Mouse (Mus musculus): ENCODE measurements at regions not wholly inside any gene's neighbourhood (a gene's known extent, or its start where the extent isn't known, plus 50 kb on each side); places are given as distances from the start of the nearest gene placed in this dataset.

DNA sequence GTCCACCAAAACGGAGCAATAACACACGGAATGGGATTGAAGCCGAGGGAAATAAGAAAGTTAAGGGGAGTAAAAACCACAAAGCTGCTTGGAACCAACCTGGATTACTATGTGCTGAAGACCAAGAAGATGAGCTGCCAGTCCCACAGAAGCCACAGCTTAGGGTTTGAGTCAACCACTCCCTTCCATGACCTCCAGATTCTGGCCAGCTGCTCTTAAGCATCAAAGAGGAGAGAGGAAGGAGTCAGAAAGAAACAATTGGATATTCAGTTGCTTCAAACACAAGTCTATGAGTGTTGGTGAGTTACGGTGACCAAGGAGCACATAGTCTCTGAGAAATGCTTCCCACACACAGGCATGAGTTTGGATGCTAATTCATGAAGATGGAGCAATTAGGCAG, 99.7 kb upstream of the Egflam start:
- no peak overlapping the region for H3K4me3 ChIP-seq (replicated peaks; ENCODE audit: control insufficient read depth, low read depth, low read length)
- H3K27ac ChIP-seq (ENCODE audit: control insufficient read depth, insufficient read depth, low read depth, low read length, poor library complexity): no peak overlapping the region
- TF ChIP-seq CTCF (IDR thresholded peaks at IDR 0.05; ENCODE audit: control insufficient read depth, insufficient read depth, low read length) (no peak), POLR2A (IDR thresholded peaks at IDR 0.05; ENCODE audit: borderline replicate concordance, control insufficient read depth, low read depth, low read length) (no peak)
- H3K4me1 ChIP-seq (ENCODE audit: control insufficient read depth, insufficient read depth, low read length): no peaks in the 10 kb centered on the region
- WGBS: 86% methylated on average over 4 of the region's 4 CpGs

DNA sequence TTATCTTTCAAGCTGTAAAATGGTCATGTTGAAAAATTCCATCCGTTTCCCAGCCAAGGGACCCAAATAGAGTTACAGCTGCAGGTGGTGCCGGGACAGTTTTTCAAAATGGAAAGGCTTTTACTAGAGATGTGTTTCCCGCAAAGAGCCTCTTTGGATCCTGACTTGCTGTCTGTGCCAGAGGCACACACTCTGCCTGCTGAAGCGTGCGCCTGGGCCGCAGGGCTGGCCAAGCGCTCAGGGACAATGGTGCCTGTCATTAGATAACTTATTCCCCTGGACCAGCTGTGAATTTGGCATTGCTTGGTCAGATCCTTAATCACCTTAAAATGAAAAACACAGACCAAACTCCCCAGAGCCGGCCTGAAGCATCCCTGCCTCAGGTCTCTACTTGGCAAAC, 110.3 kb upstream of the Egflam start:
- Histone ChIP-seq H3K27ac (ENCODE audit: control insufficient read depth, insufficient read depth, low read depth, low read length, poor library complexity) (no peak overlapping the region), H3K4me1 (ENCODE audit: control insufficient read depth, insufficient read depth, low read length) (no peaks in the 10 kb centered on the region), H3K4me3 (replicated peaks; ENCODE audit: control insufficient read depth, low read depth, low read length) (no peak overlapping the region)
- no peak for TF ChIP-seq POLR2A (IDR thresholded peaks at IDR 0.05; ENCODE audit: borderline replicate concordance, control insufficient read depth, low read depth, low read length)
- no peak for TF ChIP-seq CTCF (IDR thresholded peaks at IDR 0.05; ENCODE audit: control insufficient read depth, insufficient read depth, low read length)
- WGBS: 81% methylated on average over 8 of the region's 8 CpGs

- Histone ChIP-seq H3K27ac (ENCODE audit: control insufficient read depth, insufficient read depth, low read depth, low read length, poor library complexity) (no peak overlapping the region), H3K4me1 (ENCODE audit: control insufficient read depth, insufficient read depth, low read length) (no peaks in the 10 kb centered on the region), H3K4me3 (replicated peaks; ENCODE audit: control insufficient read depth, low read depth, low read length) (no peak overlapping the region)
- WGBS: 77% methylated on average over 13 of the region's 13 CpGs
- TF ChIP-seq POLR2A (IDR thresholded peaks at IDR 0.05; ENCODE audit: borderline replicate concordance, control insufficient read depth, low read depth, low read length) (no peak), CTCF (IDR thresholded peaks at IDR 0.05; ENCODE audit: control insufficient read depth, insufficient read depth, low read length) (no peak)
These were observed 116.6 kb upstream of the Egflam start for GRCm38 (mm10) chr15:7514743-7515273.

DNA sequence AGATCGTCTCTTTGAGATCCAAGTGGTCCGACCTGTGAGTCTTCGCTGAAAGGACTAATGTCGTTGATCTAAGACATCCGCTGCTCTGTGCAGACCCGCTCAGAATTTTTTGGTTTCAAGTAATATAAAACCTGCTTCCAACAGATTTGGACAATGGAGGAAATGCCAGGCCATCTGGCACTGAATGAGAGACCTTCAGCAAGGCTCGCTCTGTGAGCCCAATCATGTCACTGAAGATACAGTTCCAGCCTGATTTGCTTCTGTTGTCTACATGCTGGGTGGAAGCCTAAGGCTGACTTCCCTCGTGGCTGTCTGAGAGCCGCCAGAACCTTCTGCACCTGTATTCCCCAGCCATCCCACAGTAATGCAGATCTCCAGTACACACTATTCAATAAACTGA, 123.4 kb upstream of the Egflam start:
- TF ChIP-seq CTCF (IDR thresholded peaks at IDR 0.05; ENCODE audit: control insufficient read depth, insufficient read depth, low read length) (no peak), POLR2A (IDR thresholded peaks at IDR 0.05; ENCODE audit: borderline replicate concordance, control insufficient read depth, low read depth, low read length) (no peak)
- Histone ChIP-seq H3K4me3 (replicated peaks; ENCODE audit: control insufficient read depth, low read depth, low read length) (no peak overlapping the region), H3K4me1 (ENCODE audit: control insufficient read depth, insufficient read depth, low read length) (no peaks in the 10 kb centered on the region), H3K27ac (ENCODE audit: control insufficient read depth, insufficient read depth, low read depth, low read length, poor library complexity) (no peak overlapping the region)
- 78% methylated on average over 9 of the region's 9 CpGs for WGBS

DNA sequence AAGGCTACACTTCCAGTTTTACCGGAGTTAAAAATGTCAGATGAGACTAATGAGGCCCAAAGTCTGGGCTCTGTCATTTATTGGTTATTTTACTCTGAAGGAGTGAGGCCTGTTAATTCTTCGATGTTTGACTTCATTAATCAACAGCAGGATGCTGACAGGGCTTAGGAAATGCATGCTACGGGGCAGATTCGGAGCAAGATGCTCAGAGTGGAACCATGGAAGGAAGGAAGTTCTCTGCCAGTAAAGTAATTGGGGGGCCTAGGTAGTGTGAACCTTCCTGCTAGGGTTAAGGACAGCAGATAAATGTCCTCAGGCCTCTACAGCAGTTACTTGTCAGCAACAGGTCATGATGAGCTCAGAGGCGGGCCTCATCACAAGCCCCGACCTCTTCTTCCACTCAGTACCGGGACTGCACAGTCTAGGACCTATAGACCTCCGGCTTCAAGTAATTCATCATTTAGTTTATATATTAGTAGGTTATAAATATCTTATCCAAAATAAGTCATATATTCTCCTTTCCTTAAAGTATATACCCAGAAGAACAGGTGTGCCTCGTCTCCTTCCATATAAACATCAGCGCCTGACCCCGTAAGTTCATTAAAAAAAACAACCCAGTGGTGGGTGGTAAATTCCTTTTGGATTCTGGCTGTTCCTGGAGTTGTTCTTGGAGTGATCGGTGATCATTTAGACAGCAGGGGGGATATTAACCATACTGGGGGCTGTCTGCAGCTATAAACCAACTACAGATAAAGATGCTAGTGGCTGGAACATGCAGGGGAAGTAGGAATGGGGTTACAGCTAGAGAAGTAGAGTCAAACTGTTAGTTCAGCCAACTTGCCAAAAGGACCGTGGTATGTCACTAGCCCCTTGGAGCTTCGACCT, 124.9 kb upstream of the Egflam start:
- 68% methylated on average over 14 of the region's 14 CpGs for WGBS
- H3K4me3 ChIP-seq (replicated peaks; ENCODE audit: control insufficient read depth, low read depth, low read length): no peak overlapping the region
- TF ChIP-seq POLR2A (IDR thresholded peaks at IDR 0.05; ENCODE audit: borderline replicate concordance, control insufficient read depth, low read depth, low read length) (no peak), CTCF (IDR thresholded peaks at IDR 0.05; ENCODE audit: control insufficient read depth, insufficient read depth, low read length) (no peak)
- no peaks in the 10 kb centered on the region for H3K4me1 ChIP-seq (ENCODE audit: control insufficient read depth, insufficient read depth, low read length)
- H3K27ac ChIP-seq (ENCODE audit: control insufficient read depth, insufficient read depth, low read depth, low read length, poor library complexity): no peak overlapping the region

GRCm38 (mm10) chr15:7530959-7531588, 132.9 kb upstream of the Egflam start:
- H3K27ac ChIP-seq (ENCODE audit: control insufficient read depth, insufficient read depth, low read depth, low read length, poor library complexity): no peak overlapping the region
- H3K4me1 ChIP-seq (ENCODE audit: control insufficient read depth, insufficient read depth, low read length): no peaks in the 10 kb centered on the region
- TF ChIP-seq CTCF (IDR thresholded peaks at IDR 0.05; ENCODE audit: control insufficient read depth, insufficient read depth, low read length) (no peak), POLR2A (IDR thresholded peaks at IDR 0.05; ENCODE audit: borderline replicate concordance, control insufficient read depth, low read depth, low read length) (no peak)
- no peak overlapping the region for H3K4me3 ChIP-seq (replicated peaks; ENCODE audit: control insufficient read depth, low read depth, low read length)
- 22% methylated on average over 5 of the region's 5 CpGs for WGBS

- no peak for TF ChIP-seq POLR2A (IDR thresholded peaks at IDR 0.05; ENCODE audit: borderline replicate concordance, control insufficient read depth, low read depth, low read length)
- no peak for TF ChIP-seq CTCF (IDR thresholded peaks at IDR 0.05; ENCODE audit: control insufficient read depth, insufficient read depth, low read length)
- no peaks in the 10 kb centered on the region for H3K4me1 ChIP-seq (ENCODE audit: control insufficient read depth, insufficient read depth, low read length)
- H3K4me3 ChIP-seq (replicated peaks; ENCODE audit: control insufficient read depth, low read depth, low read length): no peak overlapping the region
- 78% methylated on average over 4 of the region's 4 CpGs for WGBS
- no peak overlapping the region for H3K27ac ChIP-seq (ENCODE audit: control insufficient read depth, insufficient read depth, low read depth, low read length, poor library complexity)
These were observed 139.7 kb upstream of the Egflam start for GRCm38 (mm10) chr15:7537858-7538257.

DNA sequence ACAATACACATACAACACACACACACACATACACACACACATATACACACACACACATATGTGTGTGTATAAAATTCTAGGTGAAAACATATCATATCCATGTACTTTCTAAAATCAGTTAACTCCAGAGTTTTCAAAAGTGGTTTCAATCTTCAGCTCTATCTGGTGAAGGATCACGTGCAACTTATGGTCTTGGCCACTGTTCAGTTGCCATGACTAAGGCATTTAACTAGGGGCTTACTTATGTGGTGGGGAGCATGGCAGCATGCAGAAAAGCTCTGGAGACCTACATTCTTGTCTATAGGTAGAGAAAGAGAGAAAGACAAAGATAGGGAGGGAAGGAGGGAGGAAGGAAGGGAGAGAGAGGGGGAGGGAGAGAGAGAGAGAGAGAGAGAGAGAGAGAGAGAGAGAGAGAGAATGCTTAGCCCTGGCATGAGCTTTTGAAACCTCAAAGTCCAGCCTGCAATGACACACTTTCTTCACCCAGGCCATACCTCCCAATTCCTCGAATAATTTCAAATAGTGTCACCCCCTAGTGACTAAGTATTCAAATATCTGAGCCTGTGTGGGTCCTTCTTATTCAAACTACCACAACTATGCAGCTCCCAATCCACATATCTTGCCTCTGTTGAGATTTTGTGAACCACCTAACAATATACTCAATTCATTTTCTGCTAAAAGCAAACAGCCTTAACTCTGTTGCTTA, 155.1 kb upstream of the Egflam start:
- Histone ChIP-seq H3K4me3 (replicated peaks; ENCODE audit: control insufficient read depth, low read depth, low read length) (no peak overlapping the region), H3K27ac (ENCODE audit: control insufficient read depth, insufficient read depth, low read depth, low read length, poor library complexity) (no peak overlapping the region), H3K4me1 (ENCODE audit: control insufficient read depth, insufficient read depth, low read length) (no peaks in the 10 kb centered on the region)
- no peak for TF ChIP-seq CTCF (IDR thresholded peaks at IDR 0.05; ENCODE audit: control insufficient read depth, insufficient read depth, low read length)
- TF ChIP-seq POLR2A (IDR thresholded peaks at IDR 0.05; ENCODE audit: borderline replicate concordance, control insufficient read depth, low read depth, low read length): no peak
- WGBS: 36% methylated on average over 2 of the region's 2 CpGs

All from bone marrow, adult 2 months (tissue).